Mouse (Mus musculus): ENCODE measurements around the gene Gm39566. TPM values are rescaled to one million over a fixed set of nuclear protein-coding genes. Genes with fewer than 3 reads are reported as not detected.
A peak's percentile ranks its signal among the peaks of the same experiment; 100 is the strongest.

Gene Gm39566
- polyA plus RNA-seq, 1 experiment from 2014 or later = not detected

DNA sequence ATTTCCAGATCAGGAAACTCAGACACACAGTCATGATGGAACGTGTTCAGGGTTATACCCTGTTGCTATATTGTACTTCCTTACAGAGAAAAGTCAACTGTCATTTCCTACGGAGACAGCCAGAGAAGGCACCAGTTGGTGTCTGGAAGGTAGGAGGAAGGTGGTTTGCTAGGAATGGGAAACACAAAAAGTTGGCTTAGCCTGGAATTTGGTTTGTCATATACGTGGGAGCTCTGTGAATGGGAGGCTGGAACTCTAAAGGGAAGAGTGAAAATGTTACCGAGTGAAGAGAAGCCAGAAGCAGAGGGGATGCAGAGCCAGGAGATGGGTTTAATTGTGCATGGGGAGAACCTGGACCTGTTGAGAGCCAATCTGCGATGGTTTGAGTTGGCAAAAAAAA lies 23.7 kb downstream of the Gm39566 start:
- peaks cover 8% of the 10 kb centered on the region; the same call in 1 of the 2 replicates for H3K27me3 ChIP-seq
- H3K9ac ChIP-seq = no peak overlapping the region
- H3K27ac ChIP-seq = no peak overlapping the region
- H3K9me3 ChIP-seq = no peaks in the 10 kb centered on the region
- no peak for ATAC-seq (ENCODE audit: insufficient number of reproducible peaks, low FRiP score, low TSS enrichment, low read depth)
- 74% methylated on average over 5 of the region's 5 CpGs for WGBS
- H3K4me3 ChIP-seq = no peak overlapping the region
- H3K4me1 ChIP-seq = peaks cover 11% of the 10 kb centered on the region
- no peaks in the 10 kb centered on the region for H3K36me3 ChIP-seq
- no peak overlapping the region for H3K4me2 ChIP-seq

DNA sequence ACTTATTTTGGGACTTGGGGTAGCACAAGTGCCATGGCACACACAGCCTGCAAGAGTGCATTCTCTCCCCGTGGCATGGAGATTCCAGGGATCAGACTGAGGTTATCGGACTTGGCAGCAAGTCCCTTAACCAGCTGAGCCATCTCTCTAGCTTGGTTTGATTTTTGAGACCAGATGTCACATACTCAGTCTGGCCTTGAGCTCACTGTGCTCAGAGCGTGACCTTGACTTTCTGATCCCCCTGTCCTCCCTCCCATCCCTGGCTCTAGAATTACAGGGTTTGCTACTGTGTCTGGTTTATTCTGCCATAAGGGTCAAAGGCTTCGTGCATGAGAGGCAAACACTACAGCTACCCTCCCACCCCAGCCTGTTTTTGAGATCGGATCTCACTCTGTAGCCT lies 25.7 kb downstream of the Gm39566 start:
- ATAC-seq (ENCODE audit: insufficient number of reproducible peaks, low FRiP score, low TSS enrichment, low read depth) = no peak
- Histone ChIP-seq H3K36me3 (no peaks in the 10 kb centered on the region), H3K27ac (no peak overlapping the region), H3K4me3 (no peak overlapping the region), H3K9ac (no peak overlapping the region), H3K4me2 (no peak overlapping the region), H3K4me1 (peaks cover 7% of the 10 kb centered on the region; the same call in 1 of the 2 replicates), H3K9me3 (no peaks in the 10 kb centered on the region), H3K27me3 (0 out of 2 replicates have a peak, but pooled peaks cover 3% of the 10 kb centered on the region)
- WGBS = 58% methylated on average over 5 of the region's 5 CpGs

DNA sequence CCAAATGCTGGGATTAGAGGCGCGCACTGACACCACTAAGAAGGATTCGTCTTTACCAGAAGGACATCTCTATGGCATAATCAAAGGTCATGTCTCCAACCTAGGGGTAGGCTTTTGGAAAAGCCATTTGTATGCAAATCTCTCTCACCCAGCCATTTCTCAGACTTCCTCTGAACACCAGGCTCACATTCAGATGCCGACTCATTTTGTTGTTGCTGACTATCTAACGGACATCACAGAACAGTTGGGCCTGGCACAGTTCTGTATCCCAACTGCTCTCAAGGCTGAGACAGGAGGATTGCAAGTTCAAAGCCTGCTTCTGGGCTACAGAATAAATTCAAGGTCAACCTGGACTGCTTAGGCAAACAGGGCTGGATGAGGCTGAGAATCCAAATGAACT lies 27.8 kb downstream of the Gm39566 start:
- H3K27ac ChIP-seq = no peak overlapping the region
- no peak overlapping the region for H3K4me2 ChIP-seq
- no peak overlapping the region for H3K4me3 ChIP-seq
- WGBS = 92% methylated on average over 5 of the region's 5 CpGs
- no peaks in the 10 kb centered on the region for H3K36me3 ChIP-seq
- no peak overlapping the region for H3K9ac ChIP-seq
- H3K9me3 ChIP-seq = no peaks in the 10 kb centered on the region
- H3K27me3 ChIP-seq = no peaks in the 10 kb centered on the region
- ATAC-seq (ENCODE audit: insufficient number of reproducible peaks, low FRiP score, low TSS enrichment, low read depth) = no peak
- peaks cover 8% of the 10 kb centered on the region; the same call in 1 of the 2 replicates for H3K4me1 ChIP-seq

DNA sequence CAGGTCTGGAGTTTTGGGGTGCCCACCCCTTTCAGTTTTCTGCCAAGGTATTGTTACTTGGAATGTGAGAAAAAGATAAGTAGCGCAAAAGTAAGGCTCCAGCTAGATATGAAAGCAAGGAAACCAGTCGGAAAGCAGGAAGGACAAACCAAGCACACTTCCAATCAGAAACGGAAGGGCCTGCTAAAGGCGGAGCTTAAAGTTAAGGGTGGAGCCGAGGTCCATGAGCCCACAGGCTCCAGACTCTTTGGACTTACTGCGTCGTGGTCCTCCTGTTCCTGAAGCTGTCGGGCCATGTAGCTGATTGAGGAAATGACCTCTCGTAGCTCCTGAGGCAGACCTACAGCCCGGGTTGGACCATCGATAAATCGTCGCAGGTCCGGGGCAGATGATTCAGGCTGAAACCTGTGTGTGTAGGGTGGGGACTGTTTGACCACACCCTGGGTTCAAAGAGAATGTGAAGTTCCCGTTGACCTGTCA lies 30.3 kb downstream of the Gm39566 start:
- Histone ChIP-seq H3K27me3 (no peaks in the 10 kb centered on the region), H3K36me3 (no peaks in the 10 kb centered on the region), H3K4me1 (peaks cover 8% of the 10 kb centered on the region; the same call in 1 of the 2 replicates), H3K4me2 (peak overlapping the region; percentile 31), H3K4me3 (peak overlapping the region; percentile 18), H3K9ac (no peak overlapping the region), H3K27ac (no peak overlapping the region), H3K9me3 (no peaks in the 10 kb centered on the region)
- 0 out of 2 replicates have a peak, but pooled peaks have one; percentile 63 for ATAC-seq (ENCODE audit: insufficient number of reproducible peaks, low FRiP score, low TSS enrichment, low read depth)
- WGBS = 35% methylated on average over 15 of the region's 15 CpGs

DNA sequence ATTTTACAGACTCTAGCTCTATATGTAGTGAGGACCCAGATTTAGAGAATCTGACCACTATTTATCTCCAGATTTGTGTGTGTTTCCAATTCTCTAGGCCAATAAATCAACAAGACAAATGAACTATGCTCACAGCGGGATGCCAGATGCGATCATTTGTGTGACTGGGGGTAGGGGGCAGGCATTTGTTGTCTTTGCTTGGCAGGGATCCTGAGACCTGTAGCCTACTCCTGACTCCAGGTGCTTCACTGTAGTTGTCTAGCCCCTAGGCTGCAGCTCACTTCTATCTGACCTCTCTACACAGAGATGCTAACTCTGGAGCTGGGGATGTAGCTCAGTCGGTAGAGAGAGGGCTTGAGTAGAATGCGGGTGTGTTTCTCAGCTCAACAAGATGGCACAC lies 33.3 kb downstream of the Gm39566 start:
- Histone ChIP-seq H3K9me3 (no peaks in the 10 kb centered on the region), H3K27ac (no peak overlapping the region), H3K4me3 (no peak overlapping the region), H3K4me2 (no peak overlapping the region), H3K27me3 (no peaks in the 10 kb centered on the region), H3K9ac (no peak overlapping the region), H3K36me3 (peaks cover 16% of the 10 kb centered on the region), H3K4me1 (peaks cover 22% of the 10 kb centered on the region)
- 25% methylated on average over 4 of the region's 4 CpGs for WGBS
- ATAC-seq (ENCODE audit: insufficient number of reproducible peaks, low FRiP score, low TSS enrichment, low read depth) = no peak

DNA sequence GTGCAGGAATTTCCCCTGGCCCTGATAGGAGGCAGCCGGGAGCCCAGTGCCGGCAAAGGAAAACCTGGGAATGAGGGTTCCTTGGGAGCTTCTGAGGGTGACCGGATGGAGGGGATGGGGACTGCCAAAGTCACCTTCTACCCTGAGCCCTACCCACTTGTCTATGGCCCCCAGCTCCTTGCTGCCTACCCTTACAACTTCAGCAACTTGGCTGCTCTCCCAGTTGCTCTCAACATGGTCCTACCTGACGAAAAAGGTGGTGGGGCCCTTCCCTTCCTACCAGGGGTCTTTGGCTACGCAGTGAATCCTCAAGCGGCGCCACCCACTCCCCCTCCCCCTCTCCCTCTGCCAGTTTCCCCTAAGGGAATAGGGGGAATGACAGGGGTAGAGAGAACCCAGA lies 36.1 kb downstream of the Gm39566 start:
- no peak overlapping the region for H3K27ac ChIP-seq
- H3K36me3 ChIP-seq = peaks cover 34% of the 10 kb centered on the region
- H3K9ac ChIP-seq = no peak overlapping the region
- 29% methylated on average over 7 of the region's 7 CpGs for WGBS
- H3K4me3 ChIP-seq = no peak overlapping the region
- ATAC-seq (ENCODE audit: insufficient number of reproducible peaks, low FRiP score, low TSS enrichment, low read depth) = no peak
- no peaks in the 10 kb centered on the region for H3K9me3 ChIP-seq
- no peak overlapping the region for H3K4me2 ChIP-seq
- peaks cover 14% of the 10 kb centered on the region for H3K4me1 ChIP-seq
- no peaks in the 10 kb centered on the region for H3K27me3 ChIP-seq

DNA sequence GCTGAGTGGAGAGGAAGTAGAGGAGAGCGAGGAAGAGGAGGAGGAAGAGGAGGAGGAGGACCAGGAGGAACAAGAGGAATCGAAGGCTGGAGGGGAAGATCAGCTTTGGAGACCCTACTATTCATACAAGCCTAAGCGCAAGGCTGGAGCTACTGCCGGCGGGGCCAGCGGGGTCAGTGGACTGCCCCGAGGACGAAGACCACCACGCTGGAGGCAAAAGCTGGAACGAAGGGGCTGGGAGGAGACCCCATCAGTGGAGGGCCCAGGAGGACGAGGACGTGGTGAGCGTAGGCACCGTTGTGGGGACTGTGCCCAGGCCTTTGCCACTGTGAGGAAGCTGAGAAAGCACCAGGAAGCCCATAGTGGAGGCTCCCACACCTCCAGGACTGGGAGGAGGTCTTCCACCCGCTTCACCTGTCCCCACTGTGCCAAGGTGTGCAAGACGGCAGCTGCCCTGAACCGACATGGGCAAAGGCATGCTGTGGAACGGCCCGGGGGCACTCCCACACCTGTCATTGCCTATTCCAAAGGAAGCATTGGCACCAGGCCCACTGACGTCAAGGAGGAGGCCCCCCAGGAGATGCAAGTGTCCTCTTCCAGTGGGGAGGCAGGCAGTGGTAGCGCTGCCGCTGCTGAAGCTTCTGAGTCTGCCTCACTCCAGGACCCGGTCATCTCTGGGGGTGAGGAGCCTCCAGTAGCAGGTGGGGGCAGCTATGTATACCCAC lies 36.7 kb downstream of the Gm39566 start:
- Histone ChIP-seq H3K36me3 (peaks cover 34% of the 10 kb centered on the region), H3K4me1 (peaks cover 14% of the 10 kb centered on the region), H3K9ac (no peak overlapping the region), H3K4me2 (no peak overlapping the region), H3K27ac (no peak overlapping the region), H3K27me3 (no peaks in the 10 kb centered on the region), H3K4me3 (no peak overlapping the region), H3K9me3 (no peaks in the 10 kb centered on the region)
- 58% methylated on average over 23 of the region's 23 CpGs for WGBS
- no peak for ATAC-seq (ENCODE audit: insufficient number of reproducible peaks, low FRiP score, low TSS enrichment, low read depth)

DNA sequence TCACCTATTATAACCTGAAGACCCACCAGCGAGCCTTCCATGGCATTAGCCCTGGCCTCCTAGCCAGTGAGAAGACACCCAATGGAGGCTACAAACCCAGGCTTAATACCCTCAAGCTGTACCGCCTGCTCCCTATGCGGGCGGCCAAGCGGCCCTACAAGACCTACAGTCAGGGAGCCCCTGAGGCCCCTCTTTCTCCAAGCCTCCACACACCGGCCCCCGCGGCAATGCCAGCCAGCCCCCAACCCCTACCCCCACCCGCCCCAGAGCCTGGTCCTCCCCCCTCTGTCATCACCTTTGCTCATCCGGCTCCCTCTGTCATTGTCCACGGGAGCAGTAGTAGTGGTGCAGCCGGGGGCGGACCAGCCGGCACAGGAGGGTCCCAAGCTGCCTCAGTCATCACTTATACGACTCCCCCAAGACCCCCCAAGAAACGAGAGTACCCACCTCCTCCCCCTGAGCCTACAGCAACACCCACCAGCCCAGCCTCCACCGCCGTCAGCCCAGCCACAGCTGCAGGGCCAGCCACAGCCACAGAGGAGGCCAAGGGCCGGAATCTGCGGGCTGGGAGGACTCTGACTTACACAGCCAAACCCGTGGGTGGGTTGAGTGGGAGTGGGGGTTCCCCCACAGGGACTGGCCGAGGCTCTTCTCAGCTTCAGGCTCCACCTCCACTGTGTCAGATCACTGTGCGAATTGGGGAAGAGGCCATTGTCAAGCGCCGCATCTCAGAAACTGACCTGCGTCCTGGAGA lies 37.4 kb downstream of the Gm39566 start:
- no peaks in the 10 kb centered on the region for H3K27me3 ChIP-seq

DNA sequence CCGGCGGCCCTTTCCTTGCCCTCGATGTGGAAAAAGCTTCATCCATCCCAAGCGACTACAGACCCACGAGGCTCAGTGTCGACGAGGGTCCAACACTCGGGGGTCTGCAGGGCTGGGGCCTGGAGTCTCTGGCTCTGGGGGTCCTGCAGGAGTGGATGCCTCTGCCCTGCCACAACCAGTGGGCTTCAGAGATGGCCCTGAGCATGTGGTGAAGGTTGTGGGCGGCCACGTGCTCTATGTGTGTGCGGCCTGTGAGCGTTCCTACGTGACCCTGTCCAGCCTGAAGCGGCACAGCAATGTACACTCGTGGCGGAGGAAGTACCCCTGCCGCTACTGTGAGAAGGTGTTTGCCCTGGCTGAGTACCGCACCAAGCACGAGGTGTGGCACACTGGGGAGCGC lies 38.6 kb downstream of the Gm39566 start:
- H3K9ac ChIP-seq = no peak overlapping the region
- peaks cover 34% of the 10 kb centered on the region for H3K36me3 ChIP-seq
- H3K4me1 ChIP-seq = peaks cover 14% of the 10 kb centered on the region
- no peak overlapping the region for H3K4me3 ChIP-seq
- no peak for ATAC-seq (ENCODE audit: insufficient number of reproducible peaks, low FRiP score, low TSS enrichment, low read depth)
- H3K27ac ChIP-seq = no peak overlapping the region
- H3K9me3 ChIP-seq = no peaks in the 10 kb centered on the region
- H3K27me3 ChIP-seq = no peaks in the 10 kb centered on the region
- H3K4me2 ChIP-seq = no peak overlapping the region
- 79% methylated on average over 20 of the region's 20 CpGs for WGBS

More for the DNA sequence above, 37.4 kb downstream of the Gm39566 start:
- Histone ChIP-seq H3K9me3 (no peaks in the 10 kb centered on the region), H3K27ac (no peak overlapping the region), H3K4me3 (no peak overlapping the region), H3K4me2 (no peak overlapping the region), H3K36me3 (peaks cover 34% of the 10 kb centered on the region), H3K9ac (no peak overlapping the region), H3K4me1 (peaks cover 14% of the 10 kb centered on the region)
- no peak for ATAC-seq (ENCODE audit: insufficient number of reproducible peaks, low FRiP score, low TSS enrichment, low read depth)
- WGBS = 67% methylated on average over 25 of the region's 26 CpGs

DNA sequence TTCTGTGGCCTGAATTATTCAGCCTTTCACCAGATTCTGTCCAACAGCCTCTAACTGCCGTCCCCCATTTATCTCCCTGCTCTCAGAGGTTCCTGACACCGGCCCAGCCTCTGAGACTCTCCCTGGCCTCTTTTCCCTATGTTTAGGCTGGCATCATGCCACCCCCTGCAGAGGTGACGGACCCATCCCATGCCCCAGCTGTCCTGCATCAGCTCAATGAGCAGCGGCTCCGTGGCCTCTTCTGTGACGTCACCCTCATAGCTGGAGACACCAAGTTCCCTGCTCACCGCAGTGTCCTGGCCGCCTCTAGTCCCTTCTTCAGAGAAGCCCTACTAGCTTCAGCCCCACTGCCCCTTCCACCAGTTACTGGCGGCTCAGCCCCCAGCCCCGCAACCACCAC lies 39.4 kb downstream of the Gm39566 start:
- peaks cover 37% of the 10 kb centered on the region for H3K36me3 ChIP-seq
- H3K9ac ChIP-seq = no peak overlapping the region
- H3K9me3 ChIP-seq = no peaks in the 10 kb centered on the region
- H3K4me2 ChIP-seq = no peak overlapping the region
- 69% methylated on average over 10 of the region's 10 CpGs for WGBS
- H3K4me1 ChIP-seq = peaks cover 14% of the 10 kb centered on the region
- no peaks in the 10 kb centered on the region for H3K27me3 ChIP-seq
- no peak overlapping the region for H3K4me3 ChIP-seq
- ATAC-seq (ENCODE audit: insufficient number of reproducible peaks, low FRiP score, low TSS enrichment, low read depth) = no peak
- H3K27ac ChIP-seq = no peak overlapping the region

DNA sequence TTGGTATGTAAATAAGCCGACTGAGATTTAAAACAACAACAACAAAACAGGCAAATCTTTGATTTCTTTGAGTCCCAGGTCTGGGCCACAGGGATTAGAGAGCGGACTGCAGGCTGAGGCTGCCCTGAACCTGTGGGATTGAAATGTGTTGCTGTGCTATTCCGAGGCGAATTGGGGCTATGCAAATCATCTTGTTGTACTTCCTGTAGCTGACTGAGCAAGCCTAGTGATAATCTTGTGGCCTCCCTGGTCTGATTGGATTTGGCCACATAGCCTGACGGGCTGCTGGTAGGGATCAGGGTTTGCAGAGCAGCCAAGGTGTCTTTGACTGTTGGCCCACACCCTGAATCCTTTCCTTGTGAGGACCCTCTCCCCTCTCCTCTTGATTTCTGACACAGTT lies 40.1 kb downstream of the Gm39566 start:
- Histone ChIP-seq H3K9ac (no peak overlapping the region), H3K4me3 (no peak overlapping the region), H3K27ac (no peak overlapping the region), H3K4me1 (peaks cover 14% of the 10 kb centered on the region), H3K36me3 (peaks cover 40% of the 10 kb centered on the region), H3K9me3 (no peaks in the 10 kb centered on the region), H3K27me3 (no peaks in the 10 kb centered on the region), H3K4me2 (no peak overlapping the region)
- ATAC-seq (ENCODE audit: insufficient number of reproducible peaks, low FRiP score, low TSS enrichment, low read depth) = no peak
- 68% methylated on average over 5 of the region's 5 CpGs for WGBS

DNA sequence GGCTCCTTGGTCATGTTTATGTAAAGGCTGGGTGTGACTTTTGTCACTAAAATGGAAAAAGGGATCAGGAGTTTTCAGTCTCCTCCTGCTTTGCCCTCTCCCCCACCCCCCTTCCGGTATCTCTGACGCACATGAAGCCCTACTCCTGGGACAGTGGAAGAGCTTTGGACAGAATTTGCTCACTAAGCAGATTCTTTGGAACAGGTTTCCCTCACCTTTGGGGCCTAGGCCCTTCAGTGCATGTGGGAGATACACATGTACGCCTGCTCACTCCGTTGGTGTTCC lies 47.5 kb downstream of the Gm39566 start:
- WGBS = 48% methylated on average over 4 of the region's 4 CpGs
- Histone ChIP-seq H3K36me3 (0 out of 2 replicates have a peak, but pooled peaks cover 6% of the 10 kb centered on the region), H3K4me2 (peak overlapping the region; percentile 71), H3K9ac (no peak overlapping the region), H3K27ac (peak overlapping the region; percentile 94), H3K9me3 (no peaks in the 10 kb centered on the region), H3K27me3 (no peaks in the 10 kb centered on the region), H3K4me1 (peaks cover 33% of the 10 kb centered on the region), H3K4me3 (peak overlapping the region; percentile 90)
- ATAC-seq (ENCODE audit: insufficient number of reproducible peaks, low FRiP score, low TSS enrichment, low read depth) = no peak

Data from limb, embryonic 15.5 days (tissue).